Mouse (Mus musculus) limb, embryonic 14.5 days (tissue): Measurements from ENCODE around the gene Mipol1. TPM values are rescaled to one million over a fixed set of nuclear protein-coding genes. Genes with fewer than 3 reads are reported as not detected.

Source experiments
- ATAC-seq: fragments of 200-750 bp; cut with Nextera tagmentation; 2 replicates; pipeline ENCODE4 v1.8.0; 2017; ENCODE audit warnings: low read depth, moderate number of reproducible peaks, moderate TSS enrichment; ENCODE audit not compliant: low FRiP score
- DNase-seq: peaks from one replicate; pipeline ENCODE4 v3.0.0-alpha.2; 2015; ENCODE audit warnings: low spot score
- H3K27ac ChIP-seq: fragments of 300-500 bp; sonication (generic); replicated peaks from 2 replicates; pipeline ENCODE4 v1.5.1; 2014; ENCODE audit warnings: low read depth, mild to moderate bottlenecking, low read length, moderate library complexity, mixed read lengths
- H3K27me3 ChIP-seq: fragments of 300-500 bp; sonication (generic); 2 replicates; pipeline ENCODE4 v1.6.1; 2014; ENCODE audit warnings: low read length, mixed read lengths; ENCODE audit not compliant: control insufficient read depth, insufficient read depth
- H3K36me3 ChIP-seq: fragments of 300-500 bp; sonication (generic); 2 replicates; pipeline ENCODE4 v1.6.1; 2014; ENCODE audit warnings: mild to moderate bottlenecking, low read length, moderate library complexity, mixed read lengths; ENCODE audit not compliant: control insufficient read depth, insufficient read depth
- H3K4me1 ChIP-seq: fragments of 300-500 bp; sonication (generic); 2 replicates; pipeline ENCODE4 v1.6.1; 2014; ENCODE audit warnings: antibody characterized with exemption, low read length, mixed read lengths; ENCODE audit not compliant: control insufficient read depth, insufficient read depth
- H3K4me2 ChIP-seq: fragments of 300-500 bp; sonication (generic); replicated peaks from 2 replicates; pipeline ENCODE4 v1.6.1; 2014; ENCODE audit warnings: low read depth, mild to moderate bottlenecking, low read length, moderate library complexity; ENCODE audit not compliant: severe bottlenecking
- H3K4me3 ChIP-seq: fragments of 300-500 bp; sonication (generic); replicated peaks from 2 replicates; pipeline ENCODE4 v1.5.1; 2014; ENCODE audit warnings: low read length
- H3K9ac ChIP-seq: fragments of 300-500 bp; sonication (generic); 2 replicates; pipeline ENCODE4 v1.6.1; 2014; ENCODE audit warnings: mild to moderate bottlenecking, low read depth, low read length, moderate library complexity; ENCODE audit not compliant: severe bottlenecking
- H3K9me3 ChIP-seq: fragments of 300-500 bp; sonication (generic); 2 replicates; pipeline ENCODE4 v1.6.1; 2016; ENCODE audit warnings: low read length; ENCODE audit not compliant: control insufficient read depth
- POLR2A ChIP-seq: fragments of 200-500 bp; IDR thresholded peaks from 2 replicates; pipeline ENCODE4 v1.8.0; 2012; ENCODE audit warnings: inconsistent platforms, mild to moderate bottlenecking, moderate library complexity, borderline replicate concordance; ENCODE audit not compliant: insufficient read depth, insufficient read length; ENCODE audit errors: extremely low read depth
- WGBS: fragments of 180-500 bp; shearing (Covaris S2); extraction: QIAGEN DNeasy Blood & Tissue Kit; methylation state at CpG from one replicate; pipeline ENCODE4 v1.1.7; 2014; 5-methylcytosine and 5-hydroxymethylcytosine counted together
- polyA plus RNA-seq, 2 experiments: library from polyadenylated mRNA; depleted of rRNA in 1 of 2; stranded (reverse) in 1 of 2; unstranded in 1 of 2; fragments of >200 nt; fragmentation: Nextera tagmentation in 1 of 2; extraction: Ambion mirVana in 1 of 2; gene quantifications; 2 replicates each; pipeline versions ENCODE4 v1.2.1 to v1.2.3; 2012 to 2014

Mipol1 gene
- polyA plus RNA-seq (2012; rRNA removed) (3.6 and 5.3 TPM in 2 replicates), polyA plus RNA-seq (2014; fragmentation: Nextera tagmentation; extraction: Ambion mirVana) (8.2 and 9.5 TPM in 2 replicates)

DNA sequence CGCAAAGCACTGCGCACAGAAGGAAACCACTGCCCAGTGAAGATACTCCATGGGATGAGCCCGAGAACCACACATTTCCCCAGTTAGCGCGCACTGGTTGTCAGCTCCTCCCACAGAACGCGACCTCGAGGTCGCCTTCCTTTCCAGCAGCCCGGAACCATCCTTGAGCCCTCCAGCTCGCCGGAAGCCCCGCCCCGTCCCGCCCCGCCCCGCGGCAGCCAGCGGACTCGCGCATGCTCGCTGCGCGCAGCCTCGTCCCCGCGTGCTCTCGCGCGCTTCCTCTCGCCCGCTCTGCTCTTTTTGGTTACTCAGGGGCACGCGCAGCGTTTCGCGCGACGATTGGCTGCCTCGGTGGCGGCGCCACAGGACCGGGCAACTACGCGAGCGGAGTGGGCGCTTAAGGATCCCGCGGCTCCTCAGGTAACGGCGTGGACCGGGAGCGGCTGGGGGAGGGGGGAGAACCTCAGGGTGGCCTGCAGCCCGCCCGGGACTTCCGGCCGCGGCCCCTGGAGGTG is at the start of gene Mipol1, which contains the start of gene Prps1l3:
Gene Mipol1 (plus strand): TSS at position 236 of the 515 bp plus-strand sequence.
Gene Prps1l3 (plus strand): TSS at position 221 of the 515 bp plus-strand sequence.
- ATAC-seq: peak; percentile 97

DNA sequence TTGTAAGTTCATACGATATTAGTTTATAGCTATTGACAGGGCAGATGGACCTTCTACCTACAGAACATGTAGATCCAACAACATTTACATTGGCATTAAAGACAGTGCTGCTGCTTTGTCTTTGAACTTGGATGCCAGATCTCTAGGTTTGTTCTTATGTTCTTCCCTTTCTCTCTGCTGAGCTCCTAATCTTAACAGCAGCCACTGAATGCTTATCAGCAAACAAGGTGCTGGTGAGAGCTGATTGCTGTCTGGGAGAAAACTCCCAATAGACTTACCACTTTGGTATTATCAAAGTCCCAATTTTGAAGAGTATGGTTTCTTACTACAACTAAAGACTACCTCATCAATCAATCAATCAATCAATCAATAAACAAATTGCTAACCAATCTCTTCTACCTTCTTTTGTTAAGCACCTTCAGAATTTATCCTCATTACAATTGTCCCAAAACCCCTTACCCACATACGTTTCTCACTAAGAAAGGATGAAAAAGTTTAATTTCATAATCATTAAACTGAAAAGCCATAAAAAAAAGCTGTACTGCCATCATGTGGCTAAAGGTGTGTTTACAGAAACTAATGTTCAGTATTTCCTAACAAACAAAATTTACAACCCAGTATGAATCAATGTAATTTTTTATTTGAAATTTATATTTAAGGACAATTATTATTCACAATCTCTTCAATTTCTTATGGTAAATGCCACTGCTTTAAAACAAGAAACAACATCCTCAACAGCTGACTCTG is 45.7 kb upstream of the Mipol1 start:
- peaks cover 3% of the 10 kb centered on the region; the same call in 1 of the 2 replicates for H3K4me1 ChIP-seq
- no peaks in the 10 kb centered on the region for H3K27me3 ChIP-seq
- ATAC-seq: no peak
- DNase-seq: no peak
- H3K4me3 ChIP-seq: no peak overlapping the region
- WGBS: 54% methylated on average over 2 of the region's 2 CpGs
- no peak for TF ChIP-seq POLR2A
- H3K9ac ChIP-seq: no peak overlapping the region
- H3K4me2 ChIP-seq: no peak overlapping the region
- H3K36me3 ChIP-seq: no peaks in the 10 kb centered on the region
- H3K9me3 ChIP-seq: no peaks in the 10 kb centered on the region
- H3K27ac ChIP-seq: no peak overlapping the region

More for the DNA sequence above, at the start of gene Mipol1, which contains the start of gene Prps1l3:
- H3K9me3 ChIP-seq: no peaks in the 10 kb centered on the region
- H3K9ac ChIP-seq: peak within 1 kb of the TSS; percentile 89
- DNase-seq: peak; percentile 90
- H3K27ac ChIP-seq: peak within 1 kb of the TSS; percentile 91
- no peaks in the 10 kb centered on the region for H3K36me3 ChIP-seq
- peaks cover 7% of the 10 kb centered on the region; the same call in 1 of the 2 replicates for H3K4me1 ChIP-seq
- WGBS: 0% methylated on average over 52 of the region's 58 CpGs
- TF ChIP-seq POLR2A: peak; percentile 58; the same call in 1 of the 2 replicates
- no peaks in the 10 kb centered on the region for H3K27me3 ChIP-seq
- H3K4me2 ChIP-seq: peak within 1 kb of the TSS; percentile 59
- peak within 1 kb of the TSS; percentile 82 for H3K4me3 ChIP-seq

DNA sequence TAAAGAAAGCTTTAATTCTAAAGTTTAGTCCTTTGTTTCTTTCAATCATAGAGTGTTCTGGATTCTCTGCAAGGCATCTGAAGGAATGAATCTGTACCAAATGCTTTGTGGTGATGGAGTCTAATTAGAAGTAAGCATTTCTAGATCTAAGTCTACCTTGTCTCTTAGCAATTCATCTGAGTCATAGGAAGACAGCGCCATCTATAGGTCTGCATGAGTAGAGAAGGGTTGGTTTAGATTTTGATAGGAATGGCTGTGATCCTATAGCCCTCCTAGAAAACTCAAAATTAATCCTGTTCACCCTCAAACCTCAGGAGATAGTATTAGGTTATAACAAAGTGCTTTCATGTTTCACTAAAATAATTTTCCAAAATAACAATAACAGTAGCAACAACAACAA is 44.8 kb upstream of the Mipol1 start:
- no peaks in the 10 kb centered on the region for H3K9me3 ChIP-seq
- DNase-seq (no peak), ATAC-seq (no peak)
- WGBS: 0% methylated on average over 1 of the region's 1 CpGs
- H3K27ac ChIP-seq: no peak overlapping the region
- no peaks in the 10 kb centered on the region for H3K4me1 ChIP-seq
- H3K27me3 ChIP-seq: no peaks in the 10 kb centered on the region
- H3K4me2 ChIP-seq: no peak overlapping the region
- TF ChIP-seq POLR2A: no peak
- no peak overlapping the region for H3K4me3 ChIP-seq
- H3K9ac ChIP-seq: no peak overlapping the region
- H3K36me3 ChIP-seq: no peaks in the 10 kb centered on the region

DNA sequence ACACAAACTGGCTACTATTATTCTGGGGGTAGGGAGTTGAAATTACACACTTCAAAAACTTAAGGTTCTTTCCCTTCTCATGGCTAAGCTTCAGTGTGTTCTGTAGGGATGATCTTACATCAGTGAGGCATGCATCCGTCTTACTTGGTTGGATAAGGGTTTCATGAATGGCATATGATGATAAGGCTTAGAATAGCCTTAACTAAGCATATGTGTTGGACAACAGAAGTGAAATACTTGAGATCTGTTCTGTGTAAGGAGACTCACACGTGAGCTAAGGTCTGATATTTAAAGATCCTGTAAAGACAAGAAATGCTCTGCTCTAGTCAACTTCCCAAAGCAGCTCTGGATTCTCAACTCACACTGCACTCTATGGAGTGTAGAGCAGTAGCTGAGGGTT is 44.1 kb upstream of the Mipol1 start:
- ATAC-seq: no peak
- Histone ChIP-seq H3K4me1 (no peaks in the 10 kb centered on the region), H3K9ac (no peak overlapping the region), H3K9me3 (no peaks in the 10 kb centered on the region), H3K4me2 (no peak overlapping the region), H3K27me3 (no peaks in the 10 kb centered on the region), H3K36me3 (no peaks in the 10 kb centered on the region), H3K27ac (no peak overlapping the region), H3K4me3 (no peak overlapping the region)
- 72% methylated on average over 2 of the region's 2 CpGs for WGBS
- no peak for DNase-seq
- no peak for TF ChIP-seq POLR2A

DNA sequence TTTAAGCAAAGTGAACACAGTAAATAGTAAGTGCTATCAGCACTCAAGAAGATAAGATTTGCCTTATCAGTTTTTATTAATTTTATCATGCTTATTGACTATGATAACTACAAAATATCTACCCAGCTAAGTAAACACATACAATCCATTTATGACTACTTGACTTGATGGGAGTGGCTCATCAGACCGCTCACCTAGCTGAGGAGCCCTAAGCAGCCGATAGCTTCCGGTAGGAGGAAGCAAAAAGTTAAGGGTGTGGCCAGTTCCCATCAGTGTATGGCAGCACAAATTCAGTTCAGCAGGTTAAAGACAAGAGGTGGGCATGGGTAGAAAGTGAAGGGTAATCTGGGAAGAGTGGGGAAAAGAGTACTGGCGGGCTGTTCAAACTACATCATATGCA is 43.2 kb upstream of the Mipol1 start:
- ATAC-seq (no peak), DNase-seq (no peak)
- Histone ChIP-seq H3K9me3 (no peaks in the 10 kb centered on the region), H3K9ac (no peak overlapping the region), H3K4me3 (no peak overlapping the region), H3K4me2 (no peak overlapping the region), H3K4me1 (no peaks in the 10 kb centered on the region), H3K27me3 (no peaks in the 10 kb centered on the region), H3K36me3 (no peaks in the 10 kb centered on the region), H3K27ac (no peak overlapping the region)
- TF ChIP-seq POLR2A: no peak
- WGBS: 80% methylated on average over 4 of the region's 4 CpGs
